Mouse (Mus musculus) myocyte (in vitro differentiated cells): Measurements from ENCODE around the gene Atg10.

Source experiments
- POLR2A ChIP-seq: IDR thresholded peaks from one replicate; pipeline ENCODE4 v1.6.1; 2011; ENCODE audit warnings: low read depth, mild to moderate bottlenecking, control low read depth, moderate library complexity; ENCODE audit not compliant: insufficient read length
- TCF12 ChIP-seq: IDR thresholded peaks from one replicate; pipeline ENCODE4 v1.6.1; 2011; ENCODE audit warnings: mild to moderate bottlenecking, control low read depth; ENCODE audit not compliant: poor library complexity, insufficient read depth, severe bottlenecking

GRCm38 (mm10) chr13:90924072-90924471, 299.7 kb downstream of the Atg10 start:
- no peak for TF ChIP-seq TCF12
- TF ChIP-seq POLR2A: no peak
